Mouse (Mus musculus) G1E (cell line): ENCODE data around the gene A730009L09Rik.

Experiments used
- CTCF ChIP-seq: IDR thresholded peaks from 2 replicates; pipeline ENCODE4 v1.5.1; 2012; ENCODE audit warnings: low read depth, low read length, inconsistent platforms, mixed read lengths
- GATA1 ChIP-seq: IDR thresholded peaks from 2 replicates; pipeline ENCODE4 v1.6.1; 2012; ENCODE audit warnings: borderline replicate concordance, low read length, inconsistent platforms, mixed read lengths
- GATA2 ChIP-seq: IDR thresholded peaks from 2 replicates; pipeline ENCODE4 v1.6.1; 2012; ENCODE audit warnings: low read depth, low read length, inconsistent platforms, borderline replicate concordance
- POLR2AphosphoS5 ChIP-seq: IDR thresholded peaks from 2 replicates; pipeline ENCODE4 v1.6.1; 2012; ENCODE audit warnings: low read depth, low read length, inconsistent platforms; ENCODE audit not compliant: insufficient replicate concordance
- TAL1 ChIP-seq: conservative IDR thresholded peaks from 2 replicates; pipeline ENCODE4 v1.6.1; 2012; ENCODE audit warnings: low read depth, low read length, inconsistent platforms, mixed read lengths

GRCm38 (mm10) chr16:84507681-84508080 is 7.2 kb upstream of the A730009L09Rik start:
- no peak for TF ChIP-seq CTCF
- TF ChIP-seq TAL1, result no peak
- TF ChIP-seq GATA2, result no peak
- TF ChIP-seq GATA1, result no peak
- no peak for TF ChIP-seq POLR2AphosphoS5
